Mouse (Mus musculus) heart, postnatal 36 days (tissue): ENCODE data around the gene Vgll4. TPM values are rescaled to one million over a fixed set of nuclear protein-coding genes. Genes with fewer than 3 reads are reported as not detected.
"Not testable (repeated sequence)": the region's sequence is repeated elsewhere in the genome, so short reads cannot be mapped to it uniquely, and the experiment has no call there.

ENCODE experiments used
- DNase-seq, 2 experiments: peaks; one replicate each; pipeline ENCODE4 v3.0.0; 2021 to 2022
- intact Hi-C: fragments of 180-260 bp; cut with DNase I; formaldehyde crosslinking; loops from one replicate; pipeline ENCODE4 v1.15.1; 2025
- total RNA-seq, 2 experiments: library from RNA; stranded (reverse); gene quantifications; 2 replicates each; pipeline ENCODE4 v1.2.3; 2021

Gene Vgll4
- total RNA-seq, 2 experiments from 2014 or later, result 20.6 to 23.1 TPM

- intact Hi-C loops, result no loop called here
- no peak for DNase-seq
Observed at GRCm38 (mm10) chr6:114901321-114901824, 68.4 kb downstream of the Vgll4 start.

- DNase-seq, result no peak
- intact Hi-C loops, result no loop called here
Observed at GRCm38 (mm10) chr6:114900194-114900593, 69.6 kb downstream of the Vgll4 start.

GRCm38 (mm10) chr6:114899652-114900051, 70.1 kb downstream of the Vgll4 start:
- DNase-seq, result no peak
- intact Hi-C loops, result no loop called here

DNA sequence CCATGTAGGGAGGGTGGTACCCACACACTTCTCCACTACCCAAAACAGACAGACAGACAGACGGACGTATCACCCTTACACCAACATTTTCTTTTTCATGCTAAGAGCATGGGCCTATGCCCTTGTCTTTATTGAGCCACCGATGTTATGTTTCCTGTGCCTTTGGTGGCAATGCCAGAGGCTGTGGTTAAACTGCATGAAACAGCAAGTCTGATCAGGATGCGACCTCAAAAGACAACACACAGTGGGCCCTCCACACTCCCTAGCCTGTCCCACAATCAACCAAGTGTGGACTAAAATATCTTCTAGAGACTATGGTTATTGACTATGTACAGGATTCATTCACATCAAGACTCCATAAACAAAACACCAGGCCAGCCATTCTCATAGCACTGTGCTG, 70.8 kb downstream of the Vgll4 start:
- intact Hi-C loops, result no loop called here
- no peak for DNase-seq

DNA sequence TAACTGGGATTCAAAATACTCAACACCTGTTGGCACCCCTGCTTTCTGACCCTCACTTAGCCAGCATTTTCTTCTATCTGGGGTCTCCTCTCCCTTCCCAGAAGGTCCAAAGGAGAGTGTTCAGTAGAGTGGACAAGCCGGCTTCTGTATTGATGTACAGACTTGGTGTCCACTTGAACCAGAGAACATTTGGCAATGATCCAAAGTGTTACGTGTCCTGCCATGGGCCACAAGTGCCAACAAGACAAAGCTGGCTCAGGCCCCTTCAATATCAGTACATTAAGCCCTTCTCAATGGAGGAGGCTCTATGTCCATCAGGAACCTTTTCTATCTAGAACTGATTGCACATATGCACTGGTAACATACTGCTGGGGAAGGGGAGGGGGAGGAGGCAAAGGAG, 73.5 kb downstream of the Vgll4 start:
- intact Hi-C loops, result no loop called here
- no peak for DNase-seq

GRCm38 (mm10) chr6:114895191-114895590, 74.6 kb downstream of the Vgll4 start:
- intact Hi-C loops, result loop anchor here (2.0 kb wide), 1 partner anchor 20 kb away; no protein-coding TSS in a partner anchor
- no peak for DNase-seq

GRCm38 (mm10) chr6:114894548-114895106, 75.2 kb downstream of the Vgll4 start:
- no peak for DNase-seq
- intact Hi-C loops, result loop anchor here (2.0 kb wide), 1 partner anchor 20 kb away; no protein-coding TSS in a partner anchor

GRCm38 (mm10) chr6:114893427-114894209, 76.2 kb downstream of the Vgll4 start:
- peak; percentile 80 to 83 for DNase-seq
- intact Hi-C loops, result loop anchor here (2.0 kb wide), 1 partner anchor 19 kb away; no protein-coding TSS in a partner anchor

DNA sequence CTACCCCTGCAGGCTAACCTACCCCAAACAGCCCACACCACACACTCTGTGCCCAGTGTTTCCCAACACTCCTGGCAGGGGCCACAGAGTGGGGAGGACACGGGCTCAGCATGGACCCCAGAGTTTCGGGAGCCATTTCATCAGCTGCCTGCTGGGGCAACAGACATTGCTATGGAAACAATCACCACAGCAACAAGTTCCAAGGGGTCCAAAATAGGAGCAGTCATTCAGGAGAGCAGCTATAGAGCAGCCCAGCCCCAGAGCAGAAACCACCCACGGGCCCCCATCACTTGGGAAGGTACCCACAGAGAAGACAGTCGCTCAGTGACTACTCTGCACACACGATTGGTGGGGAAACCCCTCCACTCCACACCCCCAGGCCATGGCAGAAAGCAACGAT, 77.4 kb downstream of the Vgll4 start:
- intact Hi-C loops, result no loop called here
- peak; percentile 56 to 66 for DNase-seq

DNA sequence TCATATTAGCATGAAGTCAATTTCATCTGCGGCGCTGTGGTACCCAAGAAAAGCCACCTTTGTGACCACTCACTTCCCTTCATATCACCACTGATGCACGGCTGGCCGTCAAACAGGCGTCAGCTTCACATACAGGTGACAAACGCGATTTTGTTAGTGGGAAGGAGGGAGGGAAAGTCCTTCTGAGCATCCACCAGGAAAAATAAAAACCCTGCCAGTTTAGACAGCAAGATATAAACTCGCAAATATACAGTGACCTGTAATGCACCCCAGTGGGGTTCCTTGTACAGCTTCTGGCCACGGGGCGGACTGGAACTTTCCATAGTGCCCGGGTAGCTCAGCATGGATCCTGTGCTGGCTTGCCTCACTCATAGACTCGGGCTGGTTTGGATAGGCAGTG, 78.0 kb downstream of the Vgll4 start:
- intact Hi-C loops, result loop anchor here (2.0 kb wide), 1 partner anchor 29 kb away; no protein-coding TSS in a partner anchor

GRCm38 (mm10) chr6:114891272-114891671, 78.5 kb downstream of the Vgll4 start:
- no peak for DNase-seq
- intact Hi-C loops, result loop anchor here (2.0 kb wide), 1 partner anchor 30 kb away; no protein-coding TSS in a partner anchor

More for the DNA sequence above, 78.0 kb downstream of the Vgll4 start:
- DNase-seq, result no peak

- peak; percentile 89 for DNase-seq
- intact Hi-C loops, result loop anchor here (2.0 kb wide), 1 partner anchor 30 kb away; no protein-coding TSS in a partner anchor
Observed at GRCm38 (mm10) chr6:114890411-114891115, 79.2 kb downstream of the Vgll4 start.

DNA sequence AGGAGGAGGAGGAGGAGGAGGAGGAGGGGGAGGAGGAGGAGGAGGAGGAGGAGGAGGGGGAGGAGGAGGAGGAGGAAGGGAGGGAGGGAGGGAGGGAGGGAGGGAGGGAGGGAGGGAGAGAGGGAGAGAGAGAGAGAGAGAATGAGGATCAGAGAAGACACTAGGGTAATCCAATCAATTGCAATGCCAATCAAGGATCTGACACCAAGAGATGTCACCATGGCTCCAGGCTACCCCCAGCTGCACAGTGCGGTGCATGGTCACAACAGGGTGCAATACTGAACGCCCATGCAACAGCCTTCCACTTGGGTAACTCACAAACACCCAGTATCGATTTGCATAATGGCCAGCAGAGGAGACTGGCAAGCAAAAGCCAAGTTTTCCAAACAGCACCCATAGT, 79.8 kb downstream of the Vgll4 start:
- intact Hi-C loops, result loop anchor here (2.0 kb wide), 1 partner anchor 31 kb away; no protein-coding TSS in a partner anchor
- DNase-seq, result not testable (repeated sequence)

GRCm38 (mm10) chr6:114888922-114889321, 80.9 kb downstream of the Vgll4 start:
- peak; percentile 65 to 70 for DNase-seq
- intact Hi-C loops, result no loop called here

DNA sequence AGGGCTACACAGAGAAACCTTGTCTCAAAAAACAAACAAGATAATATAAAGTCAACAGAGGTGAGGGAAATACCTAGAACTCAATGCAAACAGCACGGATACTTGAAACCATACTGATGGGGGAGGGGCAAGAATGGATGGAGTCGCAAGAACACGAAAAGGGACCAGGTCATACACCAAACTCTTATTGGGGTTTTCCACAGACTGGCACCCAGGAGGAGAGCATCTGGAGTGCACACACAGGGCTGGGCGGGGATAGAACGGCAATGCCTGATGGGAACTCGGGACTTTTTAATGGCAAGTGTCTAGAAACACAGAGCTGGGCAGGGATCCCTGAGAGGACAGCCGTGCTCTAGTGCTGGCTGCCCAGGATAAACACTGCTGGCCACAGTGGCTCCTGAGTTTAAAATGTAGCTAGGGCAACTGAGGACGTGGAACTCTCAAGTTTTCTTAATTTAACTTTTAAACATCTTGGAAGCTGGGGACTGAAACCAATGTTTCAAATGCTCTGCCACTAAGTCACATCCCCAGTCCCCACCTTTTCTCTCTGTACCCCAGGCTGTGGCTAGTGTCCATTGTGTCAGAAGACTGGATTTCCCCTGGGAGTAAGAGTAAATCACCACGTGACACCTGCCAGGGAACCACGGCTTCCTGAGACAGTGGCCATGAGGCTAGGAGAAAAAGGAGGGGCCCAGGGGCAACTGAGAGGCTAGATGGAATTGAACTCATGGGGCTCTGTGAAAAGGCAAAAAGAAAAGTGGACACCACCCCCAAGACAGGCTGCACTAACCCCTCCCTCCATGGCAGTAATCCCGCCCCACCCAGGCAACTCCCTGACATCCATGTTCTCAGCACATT, 83.1 kb downstream of the Vgll4 start:
- intact Hi-C loops, result no loop called here
- no peak for DNase-seq

GRCm38 (mm10) chr6:114886012-114886411, 83.8 kb downstream of the Vgll4 start:
- intact Hi-C loops, result no loop called here
- DNase-seq, result no peak

GRCm38 (mm10) chr6:114885129-114885528, 84.7 kb downstream of the Vgll4 start:
- intact Hi-C loops, result no loop called here

GRCm38 (mm10) chr6:114883261-114883740, 86.5 kb downstream of the Vgll4 start:
- DNase-seq, result peak; percentile 71 to 72
- intact Hi-C loops, result no loop called here

More at GRCm38 (mm10) chr6:114885129-114885528, 84.7 kb downstream of the Vgll4 start:
- DNase-seq, result no peak

GRCm38 (mm10) chr6:114882675-114883074, 87.1 kb downstream of the Vgll4 start:
- intact Hi-C loops, result no loop called here
- DNase-seq, result no peak

DNA sequence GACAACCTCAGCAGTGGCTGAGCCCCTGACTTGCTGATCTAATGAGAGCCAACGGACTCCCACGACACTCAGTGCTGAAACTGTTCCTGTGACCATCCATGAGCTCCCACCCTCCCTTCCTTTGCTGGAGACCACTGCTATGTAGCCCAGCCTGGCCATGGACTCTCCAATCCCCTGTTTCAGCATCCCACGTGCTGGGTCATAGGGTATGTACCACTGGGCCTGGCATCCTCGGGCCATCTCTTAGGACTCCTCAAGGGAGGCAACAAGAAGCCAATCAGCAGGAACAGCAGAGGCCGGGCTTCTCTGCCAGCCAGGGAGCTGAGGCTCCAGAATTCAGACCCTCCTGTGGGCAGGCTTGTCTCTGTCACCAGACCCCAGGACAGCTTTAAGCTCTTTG, 87.6 kb downstream of the Vgll4 start:
- intact Hi-C loops, result no loop called here

More for the DNA sequence above, 87.6 kb downstream of the Vgll4 start:
- no peak for DNase-seq
